Comparison of ENCODE assay signal across 41 mouse cellular contexts in genomic region chr6:85441142-85441541, GRCm38 (mm10). TPM values are rescaled to one million over a fixed set of nuclear protein-coding genes. Genes with fewer than 3 reads are reported as not detected.
"Had no signal": no experiment of that assay in that cellular context is flagged by ENCODE, and none has a peak within 500 bp of the region (broad histone marks: within the 10 kb centered on the region; RNA-seq: fewer than 3 reads in every experiment).

No protein-coding gene starts in this region.

- H3K9ac ChIP-seq: heart, embryonic 13.5 days; heart, embryonic 15.5 days; hindbrain, embryonic 12.5 days; hindbrain, embryonic 14.5 days; intestine, embryonic 15.5 days; limb, embryonic 12.5 days; limb, embryonic 15.5 days; liver, embryonic 12.5 days; liver, embryonic 14.5 days had no signal

- H3K27me3 ChIP-seq: heart, embryonic 13.5 days; heart, embryonic 15.5 days; hindbrain, embryonic 12.5 days; intestine, embryonic 15.5 days; limb, embryonic 12.5 days; limb, embryonic 15.5 days; liver, embryonic 12.5 days had no signal

- H3K4me2 ChIP-seq: heart, embryonic 11.5 days; heart, embryonic 13.5 days; heart, embryonic 15.5 days; hindbrain, embryonic 12.5 days; hindbrain, embryonic 14.5 days; intestine, embryonic 15.5 days; limb, embryonic 12.5 days; limb, embryonic 15.5 days; liver, embryonic 12.5 days had no signal

- H3K27ac ChIP-seq: gastrocnemius, adult 2 months; heart, adult 2 months; heart, embryonic 13.5 days; heart, embryonic 15.5 days; hindbrain, embryonic 10.5 days; hindbrain, embryonic 12.5 days; hindbrain, embryonic 14.5 days; intestine, embryonic 15.5 days; layer of hippocampus, adult 2 months; limb, embryonic 12.5 days; limb, embryonic 15.5 days; liver, embryonic 12.5 days; liver, embryonic 14.5 days had no signal

- DNase-seq: gastrocnemius, adult 2 months; gastrocnemius, postnatal 10 days; gastrocnemius, postnatal 25 days; heart, adult 11 months; heart, adult 2 months; heart, postnatal 14 days; heart, postnatal 4 days; kidney, adult 18-20 months; kidney, adult 8-10 months; kidney, postnatal 10 days; kidney, postnatal 25 days; kidney, postnatal 4 days; layer of hippocampus, adult 9-11 months; layer of hippocampus, postnatal 36 days; left cerebral cortex, postnatal 4 days had no signal

- ATAC-seq: hindbrain, embryonic 16.5 days; inflammation-experienced regulatory T-cells, adult 6 months; intestine, embryonic 15.5 days; intestine, postnatal 0 days; liver, embryonic 12.5 days had no signal

- H3K9me3 ChIP-seq: heart, embryonic 13.5 days; heart, embryonic 15.5 days; hindbrain, embryonic 10.5 days; hindbrain, embryonic 12.5 days; intestine, embryonic 15.5 days; limb, embryonic 12.5 days; limb, embryonic 15.5 days; liver, embryonic 12.5 days had no signal

- H3K4me3 ChIP-seq: gastrocnemius, adult 2 months; heart, adult 2 months; heart, embryonic 13.5 days; heart, embryonic 15.5 days; hindbrain, embryonic 10.5 days; hindbrain, embryonic 12.5 days; intestine, embryonic 15.5 days; layer of hippocampus, adult 2 months; limb, embryonic 12.5 days; limb, embryonic 15.5 days; liver, embryonic 12.5 days had no signal

- H3K4me1 ChIP-seq: heart, embryonic 15.5 days; hindbrain, embryonic 10.5 days; hindbrain, embryonic 12.5 days; intestine, embryonic 15.5 days; limb, embryonic 15.5 days; liver, embryonic 12.5 days had no signal

RNA-seq across cellular contexts. Expression of gene Noto, which starts 17.5 kb away (rescaled TPM):
- total RNA-seq: gastrocnemius, adult 2 months; gastrocnemius, postnatal 10 days; gastrocnemius, postnatal 25 days; gastrocnemius, postnatal 4 days; heart, adult 2 months; heart, postnatal 14 days; heart, postnatal 4 days; layer of hippocampus, adult 2 months; layer of hippocampus, postnatal 14 days; layer of hippocampus, postnatal 36 days; left cerebral cortex, adult 18-20 months; left cerebral cortex, adult 8-10 months; left cerebral cortex, postnatal 10 days; left cerebral cortex, postnatal 25 days; left cerebral cortex, postnatal 4 days; liver, adult 2 months had no signal
- polyA plus RNA-seq: heart, adult 2 months; heart, embryonic 11.5 days; heart, embryonic 13.5 days; heart, embryonic 15.5 days; heart, postnatal 0 days; hindbrain, embryonic 10.5 days; hindbrain, embryonic 12.5 days; hindbrain, embryonic 14.5 days; hindbrain, embryonic 16.5 days; intestine, embryonic 15.5 days; intestine, postnatal 0 days; kidney, embryonic 14.5 days; kidney, embryonic 16.5 days; limb, embryonic 12.5 days; limb, embryonic 15.5 days; liver, adult 2 months; liver, embryonic 12.5 days; liver, embryonic 14.5 days; liver, embryonic 16.5 days had no signal
